Mouse (Mus musculus): Measurements from ENCODE around the gene Cadps2.

Cadps2 gene

DNA sequence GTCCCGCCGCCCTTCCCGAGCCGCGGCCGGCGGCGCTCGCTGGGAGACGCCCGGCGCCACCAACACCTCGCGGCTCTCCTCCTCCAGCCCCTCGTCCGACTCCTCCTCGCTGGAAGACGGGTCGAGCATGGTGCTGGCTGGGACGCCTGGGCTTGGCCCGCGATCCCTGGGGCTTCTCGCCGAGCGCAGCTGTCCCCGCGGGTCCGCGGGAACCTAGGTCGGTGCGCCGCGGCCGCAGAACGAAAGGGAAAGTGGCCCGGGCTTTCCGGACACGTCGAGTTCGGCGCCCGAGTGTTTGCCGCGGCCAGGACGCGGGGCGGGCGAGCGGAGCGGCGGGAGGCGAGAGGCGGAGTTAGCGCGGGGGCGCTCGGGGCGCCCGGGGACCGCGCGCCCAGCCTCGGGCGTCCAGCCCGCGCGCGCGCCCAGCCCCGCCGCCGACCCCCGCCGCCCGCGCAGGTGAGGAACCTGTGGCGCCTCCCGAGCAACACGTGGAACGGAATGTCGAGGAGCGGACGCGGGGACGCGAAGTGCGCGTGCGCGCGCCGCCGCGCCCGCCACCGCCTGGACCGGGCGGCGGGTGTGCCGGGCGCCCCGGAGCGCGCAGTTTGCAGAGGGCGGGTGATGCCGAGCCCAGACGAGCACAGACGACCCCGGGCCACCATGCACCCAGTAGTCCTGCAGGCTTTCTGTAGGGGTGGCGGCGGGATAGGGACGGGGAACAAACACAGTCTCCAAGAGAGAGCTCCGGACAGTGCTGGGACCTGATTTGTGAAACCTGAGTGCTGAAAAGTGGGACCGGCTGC lies at the start of gene Cadps2:
TSS of gene Cadps2 (minus strand) at position 413 of the 803 bp plus-strand sequence.
- no peak for DNase-seq (ENCODE audit: low spot score in 2 of 2)

GRCm38 (mm10) chr6:23886418-23886817 lies 47.2 kb upstream of the Cadps2 start:
- DNase-seq (ENCODE audit: low spot score in 2 of 2), result no peak

DNA sequence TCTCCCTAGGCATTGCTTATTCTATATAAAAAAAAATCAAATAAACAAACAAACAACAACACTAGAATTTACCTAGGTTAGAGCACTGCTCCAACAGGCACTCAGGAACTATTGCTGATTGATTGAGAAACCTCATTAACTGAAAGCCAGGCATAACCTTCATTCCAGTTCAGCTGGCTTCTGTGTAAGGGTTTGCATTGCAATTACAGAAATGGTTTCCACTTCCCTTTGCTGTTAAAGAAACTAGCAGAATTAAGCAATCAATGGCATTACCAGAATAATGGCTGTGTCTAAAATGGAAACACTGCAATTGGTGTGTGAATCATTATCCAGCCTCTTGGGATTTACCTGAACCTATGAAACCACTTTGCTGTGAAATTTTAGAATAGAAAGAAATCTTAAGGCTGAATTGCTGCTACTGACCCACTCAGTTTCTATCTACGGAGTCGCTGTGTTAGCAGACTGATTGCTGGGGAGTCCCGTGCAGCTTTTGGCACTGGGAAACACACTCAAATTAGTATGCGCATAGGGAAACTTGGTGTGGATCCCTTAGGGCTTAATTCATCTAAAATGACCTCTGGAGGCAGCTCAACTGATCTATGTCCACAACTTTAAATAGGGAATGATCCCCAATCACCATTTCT lies 37.7 kb upstream of the Cadps2 start:
- DNase-seq (ENCODE audit: low spot score in 2 of 2), result no peak

DNA sequence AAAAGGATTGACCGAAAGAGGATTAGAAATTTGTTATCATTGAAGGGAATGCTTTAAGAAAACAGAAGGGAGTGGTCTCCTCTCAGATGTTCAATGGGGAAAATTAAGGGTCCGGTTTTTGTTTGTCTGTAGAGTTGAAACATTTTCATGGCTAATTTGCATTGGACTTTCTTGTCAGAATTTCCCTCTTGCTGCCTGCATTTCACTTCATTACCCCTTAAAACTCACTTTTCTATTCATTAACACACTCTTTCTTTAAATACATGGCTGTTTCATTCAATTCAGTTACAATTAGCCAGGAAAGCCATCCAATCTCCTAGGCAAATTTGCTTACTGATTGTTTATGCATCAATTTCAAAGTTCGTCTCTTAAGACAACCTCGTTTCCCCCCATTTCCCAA lies 37.1 kb upstream of the Cadps2 start:
- no peak for DNase-seq (ENCODE audit: low spot score in 2 of 2)

- no peak for DNase-seq (ENCODE audit: low spot score in 2 of 2)
Observed at GRCm38 (mm10) chr6:23873812-23874211, 34.6 kb upstream of the Cadps2 start.

- DNase-seq (ENCODE audit: low spot score in 2 of 2), result no peak
Observed at GRCm38 (mm10) chr6:23873231-23873630, 34.0 kb upstream of the Cadps2 start.

DNA sequence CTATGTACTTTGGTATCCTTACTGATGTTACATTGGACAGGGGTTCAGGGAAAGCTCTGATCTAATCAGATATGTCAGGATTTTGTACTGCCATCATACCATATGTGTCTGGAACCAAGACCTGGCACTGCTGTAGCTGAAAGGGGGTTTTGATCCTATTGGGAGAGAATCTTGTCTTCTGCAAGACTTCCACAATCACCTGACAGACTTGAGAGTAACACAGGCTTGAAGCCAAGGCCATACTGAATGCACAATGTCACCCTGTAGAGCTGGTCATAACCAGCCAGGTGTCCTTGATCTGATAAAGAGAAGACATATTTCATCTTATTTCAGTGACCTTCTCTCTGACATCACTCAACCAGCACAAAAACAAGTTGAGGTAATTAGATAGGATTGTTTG lies 30.8 kb upstream of the Cadps2 start:
- DNase-seq (ENCODE audit: low spot score in 2 of 2), result no peak

DNA sequence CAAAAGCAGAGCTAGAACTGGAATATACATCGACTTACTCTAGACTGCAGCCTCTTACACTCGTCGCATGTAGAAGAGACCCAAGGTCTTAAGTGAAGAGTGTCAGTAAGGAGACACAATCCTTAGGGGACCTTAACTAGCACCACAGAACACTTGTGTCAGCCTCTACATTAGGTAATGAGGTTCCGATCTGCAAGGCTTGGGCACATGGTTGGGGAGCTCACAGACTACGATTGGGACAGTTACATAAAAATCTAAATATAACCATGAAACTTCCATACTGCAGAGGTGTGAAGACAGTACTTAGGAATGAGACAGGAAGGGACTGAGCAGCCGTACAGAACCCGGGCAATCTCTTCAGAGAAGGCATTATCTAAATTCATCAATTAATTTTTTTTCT lies 27.1 kb upstream of the Cadps2 start:
- DNase-seq (ENCODE audit: low spot score in 2 of 2), result no peak

DNA sequence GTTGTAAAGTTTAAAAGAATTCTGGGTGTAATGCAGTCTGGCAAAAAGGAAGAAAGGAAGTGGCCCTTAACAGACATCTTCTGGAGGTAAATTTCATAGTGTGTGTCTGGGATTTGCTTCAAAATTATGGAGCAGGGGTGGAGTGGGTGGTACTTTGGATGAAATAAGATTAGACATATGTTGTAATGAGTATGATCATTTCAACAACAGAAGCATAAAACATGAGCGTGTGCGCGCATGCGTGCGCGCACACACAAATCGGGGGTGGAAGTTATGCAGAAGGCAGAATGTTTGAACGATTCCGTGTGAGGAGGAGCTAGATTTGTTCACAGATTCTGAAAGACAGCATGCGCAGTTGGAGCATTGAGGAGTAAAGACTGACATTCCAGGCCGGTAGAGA lies 14.2 kb upstream of the Cadps2 start:
- no peak for DNase-seq (ENCODE audit: low spot score in 2 of 2)

- DNase-seq (ENCODE audit: low spot score in 2 of 2), result no peak
Observed at GRCm38 (mm10) chr6:23840001-23840400, 780 bp upstream of the Cadps2 start.

- DNase-seq (ENCODE audit: low spot score in 2 of 2), result no peak
Observed at GRCm38 (mm10) chr6:23838401-23839008, 716 bp downstream of the Cadps2 start.

GRCm38 (mm10) chr6:23837631-23838030 lies 1.6 kb downstream of the Cadps2 start:
- no peak for DNase-seq (ENCODE audit: low spot score in 2 of 2)

DNA sequence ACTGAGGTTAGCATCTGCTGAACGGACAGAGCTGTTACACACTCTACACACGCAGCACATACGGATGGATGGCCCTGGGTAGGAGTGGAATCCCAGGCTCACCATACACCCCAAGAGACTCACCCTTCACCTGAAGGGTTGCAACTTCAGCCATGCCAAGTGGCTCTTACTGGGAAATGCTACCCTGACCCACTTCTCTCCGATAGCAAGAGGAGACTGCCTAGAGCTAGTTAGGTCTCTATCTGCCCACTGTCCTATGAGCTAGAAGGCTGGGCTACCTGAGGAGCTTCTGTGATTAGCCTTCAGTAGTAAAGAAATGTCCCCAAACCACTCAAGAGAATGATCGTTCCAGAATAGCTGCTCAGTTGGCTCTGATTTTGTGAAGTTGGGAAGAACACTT lies 2.1 kb downstream of the Cadps2 start:
- DNase-seq (ENCODE audit: low spot score in 2 of 2), result no peak

- no peak for DNase-seq (ENCODE audit: low spot score in 2 of 2)
Observed at GRCm38 (mm10) chr6:23836694-23837093, 2.5 kb downstream of the Cadps2 start.

- no peak for DNase-seq (ENCODE audit: low spot score in 2 of 2)
Observed at GRCm38 (mm10) chr6:23835552-23835951, 3.7 kb downstream of the Cadps2 start.

DNA sequence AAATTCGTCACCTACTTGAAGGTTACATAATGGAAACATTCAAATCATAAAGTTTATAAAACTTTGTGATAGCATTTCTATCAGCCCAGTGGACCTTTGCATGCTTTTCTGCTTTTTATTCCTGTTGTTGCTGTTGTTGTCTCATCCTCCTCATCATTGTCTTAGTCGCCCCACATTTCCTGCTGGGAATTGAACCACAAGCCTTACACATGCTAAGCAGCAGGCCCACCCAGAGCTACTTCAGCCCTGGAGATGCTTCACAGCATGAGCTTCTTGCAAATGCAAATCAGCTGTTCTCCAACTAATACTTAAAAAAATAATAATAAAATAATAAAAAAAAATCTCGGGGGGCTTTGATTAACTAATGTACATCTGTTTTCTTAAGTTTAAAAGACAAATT lies 8.5 kb downstream of the Cadps2 start:
- no peak for DNase-seq (ENCODE audit: low spot score in 2 of 2)

GRCm38 (mm10) chr6:23829338-23829737 lies 9.9 kb downstream of the Cadps2 start:
- no peak for DNase-seq (ENCODE audit: low spot score in 2 of 2)

GRCm38 (mm10) chr6:23821819-23822218 lies 17.4 kb downstream of the Cadps2 start:
- no peak for DNase-seq (ENCODE audit: low spot score in 2 of 2)

DNA sequence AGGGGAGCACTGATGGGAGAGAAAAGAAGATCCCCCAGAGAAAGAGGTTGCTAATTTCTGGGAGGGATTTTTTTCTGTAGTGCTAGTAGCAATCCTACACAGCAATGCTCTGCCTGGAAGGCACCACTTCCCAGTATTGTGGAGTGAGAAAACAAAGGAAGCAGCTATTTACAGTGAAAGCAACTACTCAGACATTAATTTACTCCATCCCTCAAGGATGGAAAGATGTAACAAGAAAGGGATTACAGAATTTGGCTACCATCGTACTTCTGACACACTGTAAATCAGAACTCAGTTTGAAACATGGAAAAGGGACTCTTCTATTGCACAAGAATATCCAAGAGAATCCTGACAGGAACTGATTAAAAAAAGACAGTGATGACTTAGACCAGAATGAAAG lies 29.1 kb downstream of the Cadps2 start:
- DNase-seq (ENCODE audit: low spot score in 2 of 2), result no peak

DNA sequence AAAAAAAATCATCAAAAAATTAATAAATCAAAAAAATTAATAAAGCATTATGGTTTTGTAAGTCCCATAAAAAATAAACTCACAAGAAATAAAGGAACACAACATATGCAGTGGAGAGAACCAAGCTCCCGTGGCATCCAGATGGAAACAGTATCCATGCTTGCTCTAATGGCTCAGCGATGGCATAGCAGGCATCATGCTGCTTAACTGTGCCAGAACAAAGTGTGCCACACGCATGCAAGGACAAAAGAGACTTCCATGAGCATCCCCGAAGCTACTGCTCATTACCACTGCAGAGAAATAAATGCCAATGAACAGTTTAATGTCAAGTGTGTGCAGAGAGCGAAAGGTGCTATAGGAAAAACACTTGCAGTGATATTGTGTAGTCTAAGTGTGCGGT lies 29.9 kb downstream of the Cadps2 start:
- DNase-seq (ENCODE audit: low spot score in 2 of 2), result no peak

DNA sequence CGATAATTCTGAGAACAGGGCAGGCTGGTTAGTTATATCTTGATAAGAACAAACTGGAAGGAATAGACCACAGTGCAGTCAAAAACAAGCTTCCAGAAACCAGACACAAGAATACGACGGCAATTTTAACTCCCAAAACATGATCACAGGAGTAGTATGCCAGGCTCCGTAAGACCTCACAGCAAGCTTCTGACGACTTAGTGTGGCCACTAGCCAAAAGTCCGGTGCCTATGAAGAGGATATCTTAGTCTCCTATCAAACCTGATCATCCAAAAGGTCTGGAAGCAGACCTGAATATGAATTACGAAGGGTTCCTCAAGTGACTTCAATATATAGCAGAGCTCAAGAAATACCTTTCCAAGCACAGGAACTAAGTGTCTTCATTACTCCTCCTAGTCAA lies 33.9 kb downstream of the Cadps2 start:
- no peak for DNase-seq (ENCODE audit: low spot score in 2 of 2)

DNA sequence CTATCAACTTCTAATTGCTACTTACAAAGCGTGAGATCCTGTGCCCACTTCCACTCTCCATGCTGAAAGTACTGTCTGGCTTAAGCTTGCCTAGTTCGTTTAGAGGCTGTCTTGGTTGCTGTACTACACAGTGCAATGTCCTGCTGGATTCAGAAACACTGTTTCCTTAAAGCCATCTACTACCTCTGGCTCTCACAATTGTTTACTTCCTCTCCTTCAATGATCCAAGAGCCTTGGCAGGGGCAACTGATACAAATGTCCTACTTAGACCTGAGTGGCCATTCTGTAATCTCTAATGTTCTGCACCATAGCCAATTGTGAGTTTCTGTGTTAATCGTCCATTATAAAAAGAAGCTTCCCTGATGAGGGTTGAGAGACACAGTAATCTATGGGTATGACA lies 47.4 kb downstream of the Cadps2 start:
- no peak for DNase-seq (ENCODE audit: low spot score in 2 of 2)

GRCm38 (mm10) chr6:23777641-23778040 lies 61.6 kb downstream of the Cadps2 start:
- no peak for DNase-seq (ENCODE audit: low spot score in 2 of 2)
